Mouse (Mus musculus) kidney, postnatal 0 days (tissue): ENCODE results near the gene Eef2k. TPM values are rescaled to one million over a fixed set of nuclear protein-coding genes. Genes with fewer than 3 reads are reported as not detected.
A peak's percentile ranks its signal among the peaks of the same experiment; 100 is the strongest.

Experiments used
- ATAC-seq: fragments of 200-750 bp; cut with Nextera tagmentation; replicated peaks from 2 replicates; pipeline ENCODE4 v1.8.0; 2017; ENCODE audit warnings: low read depth, moderate number of reproducible peaks, moderate TSS enrichment, moderate library complexity; ENCODE audit not compliant: low FRiP score
- DNase-seq: peaks from one replicate; pipeline ENCODE4 v3.0.0-alpha.2; 2016; ENCODE audit warnings: low spot score
- H3K27ac ChIP-seq: fragments of 300-500 bp; sonication (generic); 2 replicates; pipeline ENCODE4 v1.5.1; 2014; ENCODE audit warnings: mild to moderate bottlenecking
- H3K27me3 ChIP-seq: fragments of 300-500 bp; sonication (generic); 2 replicates; pipeline ENCODE4 v1.6.1; 2014; ENCODE audit warnings: low read length, mixed read lengths; ENCODE audit not compliant: insufficient read depth
- H3K36me3 ChIP-seq: fragments of 300-500 bp; sonication (generic); 2 replicates; pipeline ENCODE4 v1.6.1; 2014; ENCODE audit warnings: low read length, mixed read lengths; ENCODE audit not compliant: insufficient read depth
- H3K4me1 ChIP-seq: fragments of 300-500 bp; sonication (generic); replicated peaks from 2 replicates; pipeline ENCODE4 v1.6.1; 2014; ENCODE audit warnings: antibody characterized with exemption, low read length, mixed read lengths; ENCODE audit not compliant: insufficient read depth
- H3K4me2 ChIP-seq: fragments of 300-500 bp; sonication (generic); 2 replicates; pipeline ENCODE4 v1.6.1; 2014; ENCODE audit warnings: mild to moderate bottlenecking, low read length, moderate library complexity, mixed read lengths
- H3K4me3 ChIP-seq: fragments of 300-500 bp; sonication (generic); replicated peaks from 2 replicates; pipeline ENCODE4 v1.5.1; 2014; ENCODE audit warnings: low read depth, low read length
- H3K9ac ChIP-seq: fragments of 300-500 bp; sonication (generic); 2 replicates; pipeline ENCODE4 v1.6.1; 2014; ENCODE audit warnings: low read depth, low read length
- H3K9me3 ChIP-seq: fragments of 300-500 bp; sonication (generic); replicated peaks from 2 replicates; pipeline ENCODE4 v1.6.1; 2016; ENCODE audit warnings: low read length, inconsistent platforms, mixed read lengths
- CTCF ChIP-seq: IDR thresholded peaks from 2 replicates; pipeline ENCODE4 v1.5.1; 2016; ENCODE audit warnings: antibody characterized with exemption, low read depth, mild to moderate bottlenecking, moderate library complexity
- WGBS: fragments of 180-500 bp; shearing (Covaris S2); extraction: QIAGEN DNeasy Blood & Tissue Kit; methylation state at CpG from one replicate; pipeline ENCODE4 v1.1.7; 2014; 5-methylcytosine and 5-hydroxymethylcytosine counted together
- polyA plus RNA-seq: library from polyadenylated mRNA; unstranded; fragments of >200 nt; fragmentation: Nextera tagmentation; extraction: Ambion mirVana; gene quantifications from 2 replicates; pipeline ENCODE4 v1.2.1, GENCODE M21; 2015

Eef2k gene
- polyA plus RNA-seq, 1 experiment from 2014 or later: 13.8 TPM

DNA sequence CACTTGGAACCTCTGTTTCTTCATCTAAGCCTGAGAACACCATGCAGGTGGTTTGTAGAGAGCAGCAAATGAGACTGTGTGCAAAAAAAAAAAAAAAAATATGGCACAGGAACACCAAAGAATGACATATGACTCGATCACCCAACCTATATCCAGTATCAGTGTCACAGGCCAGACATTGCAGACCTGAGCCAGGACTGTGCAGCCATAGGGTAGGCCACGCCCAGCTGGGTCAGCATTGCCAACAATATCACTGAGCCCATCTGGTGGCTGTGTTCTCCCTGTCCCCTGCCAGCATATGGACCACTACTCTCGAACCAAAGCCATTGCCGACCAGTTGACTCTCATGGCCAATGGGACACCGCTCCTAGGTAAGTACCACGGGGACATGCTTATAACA, 25.1 kb upstream of the Eef2k start:
- no peak overlapping the region for H3K27ac ChIP-seq
- TF ChIP-seq CTCF: no peak
- no peaks in the 10 kb centered on the region for H3K4me1 ChIP-seq
- ATAC-seq (no peak), DNase-seq (no peak)
- no peaks in the 10 kb centered on the region for H3K27me3 ChIP-seq
- H3K9me3 ChIP-seq: no peaks in the 10 kb centered on the region
- no peak overlapping the region for H3K4me2 ChIP-seq
- no peak overlapping the region for H3K4me3 ChIP-seq
- no peaks in the 10 kb centered on the region for H3K36me3 ChIP-seq
- WGBS: 92% methylated on average over 6 of the region's 6 CpGs
- no peak overlapping the region for H3K9ac ChIP-seq

DNA sequence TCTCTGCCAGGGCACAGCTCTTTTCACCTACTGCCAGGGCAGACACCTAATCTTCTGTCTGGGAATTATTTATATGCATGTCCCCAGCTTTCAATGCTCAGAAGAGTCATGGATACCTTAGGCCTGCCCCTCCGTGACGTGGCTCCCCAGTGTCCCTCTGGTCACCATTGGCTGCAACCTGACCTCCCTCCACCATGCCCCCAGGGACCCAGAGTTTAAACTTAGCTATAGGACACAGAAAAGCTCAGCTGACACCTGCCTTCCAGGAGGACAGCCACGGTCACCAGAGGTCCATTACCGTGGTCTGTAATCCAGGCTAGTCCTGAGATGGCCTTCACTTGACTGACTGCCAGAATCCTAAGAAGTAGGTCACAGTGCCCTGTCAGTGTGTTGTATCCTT, 23.2 kb upstream of the Eef2k start:
- H3K36me3 ChIP-seq: no peaks in the 10 kb centered on the region
- no peak overlapping the region for H3K4me3 ChIP-seq
- no peak for TF ChIP-seq CTCF
- ATAC-seq: no peak
- no peaks in the 10 kb centered on the region for H3K9me3 ChIP-seq
- H3K27me3 ChIP-seq: no peaks in the 10 kb centered on the region; the same call in 1 of the 2 replicates
- no peak overlapping the region for H3K9ac ChIP-seq
- no peak for DNase-seq
- no peaks in the 10 kb centered on the region for H3K4me1 ChIP-seq
- H3K27ac ChIP-seq: no peak overlapping the region
- no peak overlapping the region for H3K4me2 ChIP-seq
- WGBS: 88% methylated on average over 4 of the region's 4 CpGs

DNA sequence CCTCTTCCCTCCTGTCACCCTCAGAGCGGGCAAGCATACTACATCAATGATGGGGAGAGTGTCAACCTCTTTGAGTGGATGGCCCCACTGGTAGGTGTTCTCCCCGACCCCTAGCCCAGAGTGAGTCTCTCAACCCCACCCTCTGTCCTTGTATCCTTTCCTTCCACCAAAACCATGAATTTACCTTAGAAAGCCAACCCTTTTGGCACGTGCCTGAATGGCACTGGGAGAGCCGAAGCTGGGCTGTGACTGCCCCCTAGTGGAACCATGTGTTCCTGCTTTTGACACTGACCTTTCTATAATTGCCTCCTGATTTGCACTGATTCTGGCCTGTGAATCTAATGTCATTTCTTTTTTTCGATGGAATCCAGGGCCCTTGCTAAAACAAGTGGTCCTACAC, 19.4 kb upstream of the Eef2k start:
- Histone ChIP-seq H3K4me1 (no peaks in the 10 kb centered on the region), H3K4me2 (no peak overlapping the region), H3K9ac (no peak overlapping the region), H3K27ac (no peak overlapping the region), H3K4me3 (no peak overlapping the region), H3K27me3 (no peaks in the 10 kb centered on the region; the same call in 1 of the 2 replicates), H3K9me3 (no peaks in the 10 kb centered on the region), H3K36me3 (no peaks in the 10 kb centered on the region)
- TF ChIP-seq CTCF: peak; percentile 96
- ATAC-seq (peak; percentile 27; the same call in 1 of the 2 replicates), DNase-seq (peak; percentile 79)
- 20% methylated on average over 5 of the region's 5 CpGs for WGBS

GRCm38 (mm10) chr7:120825097-120825496, 17.5 kb upstream of the Eef2k start:
- no peak for TF ChIP-seq CTCF
- H3K27ac ChIP-seq: no peak overlapping the region
- no peaks in the 10 kb centered on the region for H3K4me1 ChIP-seq
- H3K27me3 ChIP-seq: peaks cover 3% of the 10 kb centered on the region; the same call in 1 of the 2 replicates
- DNase-seq: no peak
- ATAC-seq: no peak
- 72% methylated on average over 2 of the region's 2 CpGs for WGBS
- no peaks in the 10 kb centered on the region for H3K9me3 ChIP-seq
- H3K36me3 ChIP-seq: no peaks in the 10 kb centered on the region
- no peak overlapping the region for H3K4me3 ChIP-seq
- H3K9ac ChIP-seq: no peak overlapping the region
- no peak overlapping the region for H3K4me2 ChIP-seq

DNA sequence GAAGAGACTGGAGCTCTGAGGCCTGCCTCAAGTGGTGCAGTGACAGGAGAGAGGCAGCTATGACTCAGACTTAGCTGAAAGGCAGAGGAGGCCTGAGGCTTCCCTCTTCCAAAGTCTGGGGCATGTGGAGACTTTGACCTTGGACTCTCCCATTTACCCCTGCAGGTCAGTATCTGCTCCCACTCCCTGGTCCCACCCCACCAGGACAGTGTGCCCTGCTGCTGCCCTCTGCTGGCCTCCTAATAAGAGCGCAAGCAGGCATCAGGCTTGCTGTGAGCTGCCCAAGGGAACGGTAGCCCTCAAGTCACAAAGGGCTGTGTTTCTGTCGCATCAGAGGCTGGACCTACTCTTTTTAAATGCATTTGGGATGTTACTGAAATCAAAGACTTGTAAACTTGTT, 16.2 kb upstream of the Eef2k start:
- Histone ChIP-seq H3K9ac (no peak overlapping the region), H3K4me3 (no peak overlapping the region), H3K9me3 (no peaks in the 10 kb centered on the region), H3K4me2 (no peak overlapping the region), H3K4me1 (0 out of 2 replicates have a peak, but pooled peaks cover 2% of the 10 kb centered on the region), H3K36me3 (no peaks in the 10 kb centered on the region), H3K27ac (no peak overlapping the region), H3K27me3 (peaks cover 3% of the 10 kb centered on the region; the same call in 1 of the 2 replicates)
- 26% methylated on average over 3 of the region's 3 CpGs for WGBS
- ATAC-seq (no peak), DNase-seq (peak; percentile 58)
- TF ChIP-seq CTCF: peak; percentile 76

DNA sequence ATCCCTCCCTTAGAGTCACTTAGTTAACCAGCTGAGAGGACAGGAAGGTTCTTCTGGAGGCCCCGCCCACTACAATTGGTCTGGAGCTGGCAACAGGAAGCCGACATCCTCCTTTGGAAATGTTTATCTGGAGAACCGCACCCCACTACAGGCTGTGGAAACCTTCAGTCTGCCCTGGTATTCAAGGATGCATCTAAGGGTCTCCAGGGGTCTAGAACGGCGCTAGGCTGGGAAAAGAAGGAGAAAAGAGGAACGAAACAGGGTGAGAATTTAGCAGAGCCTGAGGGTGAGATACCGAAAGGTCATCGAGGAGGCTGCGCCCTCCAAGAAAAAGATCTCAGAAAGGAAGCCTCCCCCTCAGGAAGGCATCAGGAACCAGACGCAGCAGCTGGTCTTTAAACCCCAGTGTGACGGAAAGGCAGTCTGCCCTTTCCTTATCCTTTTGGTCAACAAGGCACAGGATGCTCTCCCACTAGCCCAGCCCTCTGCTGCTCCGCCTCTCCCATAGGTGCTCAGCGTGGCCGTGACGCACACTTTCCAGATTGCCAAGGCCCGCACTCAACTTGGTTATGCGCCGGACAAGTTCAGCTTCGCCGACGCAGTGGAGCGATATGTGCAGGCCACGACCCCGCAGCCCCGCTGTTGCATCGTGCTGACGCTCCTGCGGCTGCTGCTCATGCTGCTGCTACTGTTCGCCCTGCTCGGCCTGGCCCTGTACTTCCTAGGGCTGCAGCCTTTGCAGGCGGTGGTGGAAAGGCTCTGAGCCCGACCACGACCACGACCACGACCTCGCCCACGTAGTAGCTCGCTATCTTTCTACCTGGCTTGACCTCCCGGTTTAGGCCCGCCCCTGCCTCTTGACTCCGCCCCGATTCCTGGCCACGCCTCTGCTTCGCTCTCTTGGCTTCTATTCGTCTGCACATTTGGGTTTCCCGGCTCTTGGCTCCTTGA, 11.9 kb upstream of the Eef2k start:
- TF ChIP-seq CTCF: no peak
- Histone ChIP-seq H3K4me3 (peak overlapping the region; percentile 55), H3K27me3 (0 out of 2 replicates have a peak, but pooled peaks cover 3% of the 10 kb centered on the region), H3K36me3 (no peaks in the 10 kb centered on the region), H3K27ac (peak overlapping the region; percentile 81), H3K9ac (peak overlapping the region; percentile 57), H3K9me3 (no peaks in the 10 kb centered on the region), H3K4me1 (0 out of 2 replicates have a peak, but pooled peaks cover 4% of the 10 kb centered on the region), H3K4me2 (peak overlapping the region; percentile 90)
- DNase-seq: peak; percentile 84
- peak; percentile 45 for ATAC-seq
- under 1% methylated on average over 46 of the region's 46 CpGs for WGBS
